Mouse (Mus musculus) ES-E14 (cell line): ENCODE data around the gene Otud7a.

ENCODE experiments used
- MAFK ChIP-seq: IDR thresholded peaks from 2 replicates; pipeline ENCODE4 v1.6.1; 2014; ENCODE audit warnings: mild to moderate bottlenecking, low read depth, low read length, inconsistent platforms; ENCODE audit not compliant: insufficient read depth
- ZC3H11A ChIP-seq: IDR thresholded peaks from 2 replicates; pipeline ENCODE4 v1.6.1; 2012; ENCODE audit warnings: low read depth, mild to moderate bottlenecking, inconsistent platforms, low read length, borderline replicate concordance

DNA sequence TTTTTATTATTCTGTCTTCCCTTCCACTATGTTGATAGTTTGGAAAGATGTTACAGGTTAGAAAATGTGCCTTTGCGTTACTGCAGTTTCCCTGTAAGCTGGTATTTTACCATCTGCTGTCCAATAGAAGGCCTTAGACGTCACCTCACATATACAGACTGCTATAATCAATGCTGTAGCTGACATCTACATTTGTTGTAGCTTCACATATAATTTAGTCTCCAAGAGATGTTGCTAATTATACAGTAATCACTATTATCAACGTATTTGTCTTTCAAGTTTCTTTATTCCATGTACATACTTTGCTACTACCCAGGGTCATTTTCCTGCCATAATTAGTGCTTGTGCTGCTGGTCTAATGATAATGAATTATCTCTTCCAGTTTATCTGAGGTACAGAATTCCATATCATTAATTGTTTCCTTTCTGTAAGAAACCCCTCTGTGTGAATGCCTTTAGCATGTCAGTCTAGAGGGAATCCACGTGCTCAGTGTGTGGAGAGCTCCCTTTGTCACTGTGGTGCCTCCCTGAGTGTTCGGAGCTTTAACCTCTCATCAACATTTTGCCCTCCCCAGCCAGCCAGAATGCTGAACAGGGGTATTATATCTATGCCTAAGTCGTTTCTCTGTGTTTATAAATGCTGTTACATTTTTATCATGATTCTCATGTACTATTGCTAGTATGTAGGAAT lies 280.6 kb downstream of the Otud7a start:
- no peak for TF ChIP-seq MAFK
- TF ChIP-seq ZC3H11A = no peak
